Mouse (Mus musculus): Measurements from ENCODE around the gene Cblc. TPM values are rescaled to one million over a fixed set of nuclear protein-coding genes. Genes with fewer than 3 reads are reported as not detected.

Gene Cblc
- total RNA-seq, 2 experiments from 2014 or later, result not detected

- ATAC-seq (replicated peaks; ENCODE audit: low FRiP score, poor library complexity, severe bottlenecking), result no peak
Observed at GRCm38 (mm10) chr7:19740269-19740668, 56.3 kb downstream of the Cblc start.

GRCm38 (mm10) chr7:19738771-19739170, 57.8 kb downstream of the Cblc start:
- ATAC-seq (replicated peaks; ENCODE audit: low FRiP score, poor library complexity, severe bottlenecking), result no peak

GRCm38 (mm10) chr7:19736389-19737057, 60.1 kb downstream of the Cblc start:
- peak; percentile 68 for ATAC-seq (replicated peaks; ENCODE audit: low FRiP score, poor library complexity, severe bottlenecking)

GRCm38 (mm10) chr7:19734178-19734666, 62.4 kb downstream of the Cblc start:
- ATAC-seq (replicated peaks; ENCODE audit: low FRiP score, poor library complexity, severe bottlenecking), result no peak

Other genes with a start within 250 kb of the Cblc start
- gene Ppp1r37, start 233.7 kb downstream of the Cblc start, total RNA-seq (2015; ENCODE audit: low replicate concordance), result 51.1 and 51.5 TPM in 2 replicates
- 54.5 and 74.7 TPM in 2 replicates for gene Ppp1r37, start 233.7 kb downstream of the Cblc start, total RNA-seq (2017; ENCODE audit: low replicate concordance)
- not detected in 2 replicates for gene Zfp296, start 219.5 kb downstream of the Cblc start, total RNA-seq (2015; ENCODE audit: low replicate concordance)
- 1.7 TPM in 1 of 2 replicates, not detected in the other for gene Zfp296, start 219.5 kb downstream of the Cblc start, total RNA-seq (2017; ENCODE audit: low replicate concordance)
- 78.9 and 80.1 TPM in 2 replicates for gene Gemin7, start 219.2 kb downstream of the Cblc start, total RNA-seq (2015; ENCODE audit: low replicate concordance)
- gene Gemin7, start 219.2 kb downstream of the Cblc start, total RNA-seq (2017; ENCODE audit: low replicate concordance), result 19.6 and 26.4 TPM in 2 replicates
- 12.3 and 14.3 TPM in 2 replicates for gene Clasrp, start 192.3 kb downstream of the Cblc start, total RNA-seq (2015; ENCODE audit: low replicate concordance)
- gene Clasrp, start 192.3 kb downstream of the Cblc start, total RNA-seq (2017; ENCODE audit: low replicate concordance), result 19.9 and 45.4 TPM in 2 replicates
- gene Relb, start 167.4 kb downstream of the Cblc start, total RNA-seq (2015; ENCODE audit: low replicate concordance), result 1.7 and 3.2 TPM in 2 replicates
- gene Relb, start 167.4 kb downstream of the Cblc start, total RNA-seq (2017; ENCODE audit: low replicate concordance), result 4.0 TPM in 1 of 2 replicates, not detected in the other
- gene Clptm1, start 131.8 kb downstream of the Cblc start, total RNA-seq (2015; ENCODE audit: low replicate concordance), result 34.8 and 90.5 TPM in 2 replicates
- 34.0 and 34.3 TPM in 2 replicates for gene Clptm1, start 131.8 kb downstream of the Cblc start, total RNA-seq (2017; ENCODE audit: low replicate concordance)
- 8.0 and 22.7 TPM in 2 replicates for gene Apoc2, start 118.9 kb downstream of the Cblc start, total RNA-seq (2015; ENCODE audit: low replicate concordance)
- gene Apoc2, start 118.9 kb downstream of the Cblc start, total RNA-seq (2017; ENCODE audit: low replicate concordance), result not detected in 2 replicates
- gene Gm44805, start 115.4 kb downstream of the Cblc start, total RNA-seq (2015; ENCODE audit: low replicate concordance), result not detected in 2 replicates
- not detected in 2 replicates for gene Gm44805, start 115.4 kb downstream of the Cblc start, total RNA-seq (2017; ENCODE audit: low replicate concordance)
- not detected in 2 replicates for gene Apoc4, start 115.3 kb downstream of the Cblc start, total RNA-seq (2015; ENCODE audit: low replicate concordance)
- not detected in 2 replicates for gene Apoc4, start 115.3 kb downstream of the Cblc start, total RNA-seq (2017; ENCODE audit: low replicate concordance)
- gene Apoc1, start 104.1 kb downstream of the Cblc start, total RNA-seq (2015; ENCODE audit: low replicate concordance), result 28.1 TPM in 1 of 2 replicates, not detected in the other
- gene Apoc1, start 104.1 kb downstream of the Cblc start, total RNA-seq (2017; ENCODE audit: low replicate concordance), result not detected in 2 replicates
- 49.9 and 66.0 TPM in 2 replicates for gene Apoe, start 97.6 kb downstream of the Cblc start, total RNA-seq (2015; ENCODE audit: low replicate concordance)
- 260 and 282 TPM in 2 replicates for gene Apoe, start 97.6 kb downstream of the Cblc start, total RNA-seq (2017; ENCODE audit: low replicate concordance)
- gene Tomm40, start 81.4 kb downstream of the Cblc start, total RNA-seq (2015; ENCODE audit: low replicate concordance), result 14.7 and 16.9 TPM in 2 replicates
- gene Tomm40, start 81.4 kb downstream of the Cblc start, total RNA-seq (2017; ENCODE audit: low replicate concordance), result 8.9 and 10.4 TPM in 2 replicates
- gene Nectin2, start 46.3 kb downstream of the Cblc start, total RNA-seq (2015; ENCODE audit: low replicate concordance), result not detected in 2 replicates
- gene Nectin2, start 46.3 kb downstream of the Cblc start, total RNA-seq (2017; ENCODE audit: low replicate concordance), result 0.64 TPM in 1 of 2 replicates, not detected in the other
- not detected in 2 replicates for gene Bcam, start 25.8 kb downstream of the Cblc start, total RNA-seq (2015; ENCODE audit: low replicate concordance)
- not detected in 2 replicates for gene Bcam, start 25.8 kb downstream of the Cblc start, total RNA-seq (2017; ENCODE audit: low replicate concordance)
- 15.5 and 21.3 TPM in 2 replicates for gene Bcl3, start 26.0 kb upstream of the Cblc start, total RNA-seq (2015; ENCODE audit: low replicate concordance)
- gene Bcl3, start 26.0 kb upstream of the Cblc start, total RNA-seq (2017; ENCODE audit: low replicate concordance), result 0.77 TPM in 1 of 2 replicates, not detected in the other
- gene Gm19345, start 55.2 kb upstream of the Cblc start, total RNA-seq (2015; ENCODE audit: low replicate concordance), result not detected in 2 replicates
- not detected in 2 replicates for gene Gm19345, start 55.2 kb upstream of the Cblc start, total RNA-seq (2017; ENCODE audit: low replicate concordance)
- not detected in 2 replicates for gene Ceacam16, start 64.5 kb upstream of the Cblc start, total RNA-seq (2015; ENCODE audit: low replicate concordance)
- gene Ceacam16, start 64.5 kb upstream of the Cblc start, total RNA-seq (2017; ENCODE audit: low replicate concordance), result not detected in 2 replicates
- not detected in 2 replicates for gene Ceacam19, start 91.2 kb upstream of the Cblc start, total RNA-seq (2015; ENCODE audit: low replicate concordance)
- not detected in 2 replicates for gene Ceacam19, start 91.2 kb upstream of the Cblc start, total RNA-seq (2017; ENCODE audit: low replicate concordance)
- gene Pvr, start 124.4 kb upstream of the Cblc start, total RNA-seq (2015; ENCODE audit: low replicate concordance), result 0.72 TPM in 1 of 2 replicates, not detected in the other
- 0.13 and 2.0 TPM in 2 replicates for gene Pvr, start 124.4 kb upstream of the Cblc start, total RNA-seq (2017; ENCODE audit: low replicate concordance)
- not detected in 2 replicates for gene Igsf23, start 153.9 kb upstream of the Cblc start, total RNA-seq (2015; ENCODE audit: low replicate concordance)
- gene Igsf23, start 153.9 kb upstream of the Cblc start, total RNA-seq (2017; ENCODE audit: low replicate concordance), result 2.4 TPM in 1 of 2 replicates, not detected in the other
- gene Ceacam20, start 168.6 kb upstream of the Cblc start, total RNA-seq (2015; ENCODE audit: low replicate concordance), result not detected in 2 replicates
- not detected in 2 replicates for gene Ceacam20, start 168.6 kb upstream of the Cblc start, total RNA-seq (2017; ENCODE audit: low replicate concordance)
- gene Nlrp9b, start 194.7 kb upstream of the Cblc start, total RNA-seq (2015; ENCODE audit: low replicate concordance), result not detected in 2 replicates
- gene Nlrp9b, start 194.7 kb upstream of the Cblc start, total RNA-seq (2017; ENCODE audit: low replicate concordance), result not detected in 2 replicates